Mouse (Mus musculus): ENCODE measurements at regions not wholly inside any gene's neighbourhood (a gene's known extent, or its start where the extent isn't known, plus 50 kb on each side); places are given as distances from the start of the nearest gene placed in this dataset.
A peak's percentile ranks its signal among the peaks of the same experiment; 100 is the strongest.

DNA sequence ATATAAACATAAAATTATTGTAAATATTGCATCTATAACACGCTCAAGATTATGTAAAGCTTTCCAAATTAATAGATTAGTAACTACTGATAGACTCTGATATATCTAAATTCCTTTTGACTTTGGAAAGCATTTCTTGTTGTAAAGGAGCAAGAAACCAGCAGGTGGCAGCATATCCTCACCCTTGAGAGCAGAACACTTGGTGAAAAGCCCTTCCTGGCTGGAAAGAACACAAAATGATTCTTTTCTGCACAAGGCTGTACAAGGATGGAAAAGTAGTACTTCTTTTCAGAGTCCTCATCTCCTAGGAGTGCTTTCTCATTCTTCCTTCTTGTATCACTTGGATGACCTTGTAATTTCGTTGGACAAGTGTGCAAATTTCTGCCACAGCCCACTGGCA is 75.6 kb upstream of the Reg3g start:
- TF ChIP-seq CTCF (IDR thresholded peaks at IDR 0.05; ENCODE audit: extremely low read depth, insufficient read depth, low read length) (peak; percentile 79), POLR2A (IDR thresholded peaks at IDR 0.05; ENCODE audit: extremely low read depth, insufficient read depth, low read length) (no peak)
